Mouse (Mus musculus) brain, embryonic 14.5 days (tissue): Measurements from ENCODE around the gene Ess2.
A peak's percentile ranks its signal among the peaks of the same experiment; 100 is the strongest.

ENCODE experiments used
- CTCF ChIP-seq: fragments of 200-500 bp; IDR thresholded peaks from 2 replicates; pipeline ENCODE4 v1.5.1; 2012; ENCODE audit warnings: inconsistent platforms, mild to moderate bottlenecking, moderate library complexity, borderline replicate concordance; ENCODE audit not compliant: insufficient read depth, insufficient read length; ENCODE audit errors: extremely low read depth
- POLR2A ChIP-seq: fragments of 200-500 bp; IDR thresholded peaks from 2 replicates; pipeline ENCODE4 v1.6.1; 2012; ENCODE audit warnings: mild to moderate bottlenecking, inconsistent platforms, borderline replicate concordance; ENCODE audit not compliant: poor library complexity, insufficient read depth, insufficient read length, severe bottlenecking; ENCODE audit errors: extremely low read depth

DNA sequence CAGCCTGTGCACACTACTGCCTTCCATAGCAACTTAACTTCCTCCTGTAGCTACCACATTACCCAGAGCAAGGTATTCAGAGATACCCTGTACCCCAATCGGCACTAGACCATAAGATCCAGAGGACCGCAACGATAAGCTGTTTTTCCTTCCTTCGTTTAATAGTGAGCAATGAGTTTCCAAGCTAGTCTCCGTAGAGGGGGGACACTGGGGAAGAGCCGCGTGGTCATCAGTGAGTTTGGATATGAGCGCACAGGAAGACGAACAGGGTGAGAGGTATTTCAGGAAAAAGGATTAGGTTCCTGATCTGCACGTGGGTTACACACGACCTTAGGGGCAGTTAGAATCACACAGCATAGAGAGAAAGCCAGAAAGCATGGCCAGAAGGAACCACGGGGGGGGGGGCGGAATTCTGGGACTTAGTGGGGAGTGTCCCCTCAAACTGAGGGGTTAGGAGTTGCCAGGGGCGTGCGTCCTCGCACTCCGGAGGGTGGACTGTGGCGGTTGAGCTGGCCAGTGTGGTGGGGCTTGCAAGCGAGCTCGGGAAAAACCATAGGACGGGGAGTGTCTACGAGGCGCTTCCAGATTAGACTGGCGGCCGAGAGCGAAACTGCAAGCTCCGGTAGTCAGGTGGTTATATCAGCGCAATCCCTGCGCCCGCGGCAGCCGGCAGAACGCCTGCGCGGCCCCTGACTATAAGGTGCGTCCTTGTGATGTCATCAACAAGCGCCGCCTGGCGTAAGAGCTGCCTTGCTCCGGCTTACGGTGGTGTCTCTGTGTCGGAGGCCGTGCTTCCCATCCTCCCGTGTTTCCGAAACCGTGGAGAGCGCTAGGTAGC, 10.4 kb upstream of the Ess2 start:
- TF ChIP-seq POLR2A, result peak; percentile 72; the same call in 1 of the 2 replicates
- TF ChIP-seq CTCF, result peak; percentile 68
